Mouse (Mus musculus) megakaryocyte-erythroid progenitor cell, adult 5 weeks (primary cell): ENCODE data around the gene Atp5f1. TPM values are rescaled to one million over a fixed set of nuclear protein-coding genes. Genes with fewer than 3 reads are reported as not detected.

Experiments used
- polyA plus RNA-seq: library from polyadenylated mRNA; stranded (reverse); fragments of >175 nt; gene quantifications from 2 replicates; pipeline ENCODE4 v1.2.3, GENCODE M21; 2012

Gene Atp5f1
- 98.9 and 131 TPM in 2 replicates for polyA plus RNA-seq

GRCm38 (mm10) chr3:105959999-105960398 lies at the start of gene Atp5f1:
TSS of gene Atp5f1 (minus strand) at chr3:105960099.

GRCm38 (mm10) chr3:105973411-105973810 lies 13.5 kb upstream of the Atp5f1 start, which contains the start of gene Ovgp1:
TSS of gene Ovgp1 (plus strand) at chr3:105973711.

GRCm38 (mm10) chr3:105958974-105959580 lies 822 bp downstream of the Atp5f1 start, which contains the start of gene Wdr77:
TSS of gene Wdr77 (plus strand) at chr3:105959369.

GRCm38 (mm10) chr3:105932240-105933071 lies 27.4 kb downstream of the Atp5f1 start, which contains the start of gene I830077J02Rik:
TSS of gene I830077J02Rik (minus strand) at chr3:105932664.

Other genes starting within 250 kb of the Atp5f1 start
- gene Rap1a, start 158.8 kb downstream of the Atp5f1 start, polyA plus RNA-seq, result 15.3 and 17.3 TPM in 2 replicates
- gene Adora3, start 89.2 kb downstream of the Atp5f1 start, polyA plus RNA-seq, result not detected in 2 replicates
- gene Tmigd3, start 89.2 kb downstream of the Atp5f1 start, polyA plus RNA-seq, result not detected in 2 replicates
- 2.2 and 2.3 TPM in 2 replicates for gene I830077J02Rik, start 27.4 kb downstream of the Atp5f1 start, polyA plus RNA-seq
- gene Wdr77, start 730 bp downstream of the Atp5f1 start, polyA plus RNA-seq, result 55.2 and 69.0 TPM in 2 replicates
- 0.68 and 1.9 TPM in 2 replicates for gene Ovgp1, start 13.6 kb upstream of the Atp5f1 start, polyA plus RNA-seq
- gene Pifo, start 54.5 kb upstream of the Atp5f1 start, polyA plus RNA-seq, result not detected in 2 replicates
- gene Chil5, start 72.7 kb upstream of the Atp5f1 start, polyA plus RNA-seq, result not detected in 2 replicates
- gene Chia1, start 153.1 kb upstream of the Atp5f1 start, polyA plus RNA-seq, result 0.05 TPM in 1 of 2 replicates, not detected in the other
- gene Chil3, start 207.5 kb upstream of the Atp5f1 start, polyA plus RNA-seq, result 8.9 and 10.9 TPM in 2 replicates